Mouse (Mus musculus): ENCODE data around the gene Ypel3.

Ypel3 gene

GRCm38 (mm10) chr7:126815726-126816222, 39.0 kb downstream of the Ypel3 start:
- no peak for DNase-seq (ENCODE audit: low spot score)

GRCm38 (mm10) chr7:126816494-126816893, 39.7 kb downstream of the Ypel3 start:
- DNase-seq (ENCODE audit: low spot score): no peak

GRCm38 (mm10) chr7:126817595-126817994, 40.8 kb downstream of the Ypel3 start:
- DNase-seq (ENCODE audit: low spot score): no peak

- no peak for DNase-seq (ENCODE audit: low spot score)
Observed at GRCm38 (mm10) chr7:126818818-126819217, 42.1 kb downstream of the Ypel3 start.

DNA sequence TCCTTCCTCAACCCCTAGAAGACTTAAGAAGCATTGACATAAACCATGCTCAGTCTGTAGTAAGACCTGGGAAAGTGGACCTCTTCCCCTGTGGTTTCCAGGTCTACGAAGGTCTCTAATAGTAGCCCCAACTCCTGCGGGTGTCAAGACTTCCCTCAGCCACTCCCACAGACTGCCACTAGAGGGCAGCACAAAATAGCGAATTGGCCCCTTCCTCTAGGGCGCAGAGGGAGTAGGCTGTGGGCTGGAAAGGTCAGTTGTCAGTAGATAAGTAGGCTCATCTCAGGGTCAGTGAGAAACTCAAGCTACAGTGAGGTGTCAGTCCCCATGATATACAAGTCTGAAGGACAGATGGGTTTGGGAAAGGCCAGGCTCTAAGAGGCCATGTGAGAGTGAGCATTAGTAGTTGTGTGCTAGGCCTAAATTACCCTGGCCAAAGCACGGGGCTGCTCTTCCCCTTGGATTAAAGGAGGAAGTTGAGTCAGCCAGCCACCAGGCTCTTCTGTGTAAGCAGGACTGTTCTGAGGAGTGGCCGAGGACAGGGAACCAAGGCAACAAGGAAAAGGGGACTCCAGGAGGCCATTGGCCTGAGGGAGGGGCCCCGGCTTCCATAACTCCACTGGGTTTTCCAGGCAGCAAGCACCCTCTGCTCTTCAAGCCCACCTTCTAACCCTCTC, 45.2 kb downstream of the Ypel3 start:
- peak; percentile 94 for DNase-seq (ENCODE audit: low spot score)

- DNase-seq (ENCODE audit: low spot score): no peak
Observed at GRCm38 (mm10) chr7:126822741-126823140, 46.0 kb downstream of the Ypel3 start.

DNA sequence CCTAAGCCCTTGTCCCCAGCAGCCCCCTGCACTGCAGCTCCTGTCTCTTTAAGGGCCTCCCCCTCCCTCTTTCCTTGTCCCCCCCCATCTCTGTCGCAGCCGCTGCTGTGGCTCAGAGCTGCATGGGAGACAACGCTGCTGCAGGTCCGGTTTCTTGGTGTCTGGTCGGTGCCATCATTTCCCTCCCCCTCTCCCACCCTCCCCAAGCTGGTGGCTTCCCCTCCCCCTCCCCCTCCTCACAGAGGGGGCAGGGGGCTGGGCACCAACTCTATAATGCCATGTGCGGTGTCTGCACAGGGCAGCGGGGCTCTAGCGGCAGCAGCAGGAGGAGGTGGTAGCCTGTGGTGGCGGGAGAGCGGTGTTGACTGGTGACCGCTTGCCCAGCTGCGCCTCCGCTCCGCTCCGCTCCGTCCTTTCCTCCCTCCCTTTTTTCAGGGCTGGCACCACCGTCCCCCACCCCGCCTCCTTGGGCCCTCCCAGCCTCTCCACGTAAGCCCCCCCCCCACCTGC, 46.5 kb downstream of the Ypel3 start:
- peak; percentile 65 for DNase-seq (ENCODE audit: low spot score)

- DNase-seq (ENCODE audit: low spot score): no peak
Observed at GRCm38 (mm10) chr7:126823940-126824339, 47.2 kb downstream of the Ypel3 start.

DNA sequence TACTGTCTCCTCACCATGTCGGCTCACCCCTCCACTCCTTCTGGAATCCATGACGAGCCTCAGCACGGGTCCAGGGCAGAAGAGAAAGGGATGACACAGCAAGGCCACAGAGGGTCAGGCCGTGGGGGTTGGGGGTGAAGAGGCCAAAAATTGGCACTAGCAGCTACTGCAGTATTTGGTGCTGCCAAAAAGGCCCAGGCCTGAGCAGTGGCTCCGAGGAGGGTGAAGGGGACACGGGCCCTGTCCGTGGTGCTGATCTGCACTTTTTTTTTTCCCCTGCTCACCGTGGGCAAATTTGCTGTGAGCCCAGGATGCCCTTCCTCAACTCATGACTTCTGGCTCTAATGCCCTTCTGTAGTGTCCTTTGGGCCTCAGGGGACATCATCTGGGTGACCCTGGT, 48.6 kb downstream of the Ypel3 start:
- DNase-seq (ENCODE audit: low spot score): peak; percentile 54

DNA sequence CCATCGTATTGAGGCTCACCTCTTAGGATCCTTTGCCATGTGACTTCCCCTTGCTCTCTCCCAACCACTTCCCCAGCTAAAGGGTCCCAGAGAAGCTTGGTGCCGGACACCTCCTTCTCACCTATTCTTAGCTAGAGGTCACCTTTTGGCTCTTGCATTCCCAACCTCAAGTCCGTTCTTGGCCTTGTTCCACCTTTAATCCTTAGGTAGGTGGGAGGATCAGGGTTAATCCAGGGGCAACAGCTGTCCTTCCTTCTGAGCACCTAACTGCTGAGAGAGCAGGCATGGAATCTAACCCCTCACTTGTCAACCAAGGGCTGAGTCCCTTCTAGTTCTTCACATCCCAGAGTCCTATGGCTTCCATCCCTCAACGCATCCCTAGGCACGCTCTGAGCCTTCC, 49.2 kb downstream of the Ypel3 start:
- DNase-seq (ENCODE audit: low spot score): no peak
